Mouse (Mus musculus) embryonic facial prominence, embryonic 14.5 days (tissue): ENCODE data around the gene Cbfb. TPM values are rescaled to one million over a fixed set of nuclear protein-coding genes. Genes with fewer than 3 reads are reported as not detected.

Experiments
- ATAC-seq: fragments of 200-750 bp; cut with Nextera tagmentation; 2 replicates; pipeline ENCODE4 v1.8.0; 2017; ENCODE audit warnings: low read depth, moderate number of reproducible peaks, moderate TSS enrichment
- DNase-seq: peaks from one replicate; pipeline ENCODE4 v3.0.0-alpha.2; 2015; ENCODE audit warnings: low spot score
- H3K27ac ChIP-seq: fragments of 300-500 bp; sonication (generic); replicated peaks from 2 replicates; pipeline ENCODE4 v1.5.1; 2014; ENCODE audit warnings: low read depth, mild to moderate bottlenecking, low read length, moderate library complexity
- H3K27me3 ChIP-seq: fragments of 300-500 bp; sonication (generic); replicated peaks from 2 replicates; pipeline ENCODE4 v1.6.1; 2014; ENCODE audit warnings: low read length; ENCODE audit not compliant: control insufficient read depth, insufficient read depth
- H3K36me3 ChIP-seq: fragments of 300-500 bp; sonication (generic); 2 replicates; pipeline ENCODE4 v1.6.1; 2014; ENCODE audit warnings: low read length, mixed read lengths; ENCODE audit not compliant: control insufficient read depth, insufficient read depth
- H3K4me1 ChIP-seq: fragments of 300-500 bp; sonication (generic); 2 replicates; pipeline ENCODE4 v1.6.1; 2014; ENCODE audit warnings: antibody characterized with exemption, low read length; ENCODE audit not compliant: control insufficient read depth, insufficient read depth
- H3K4me2 ChIP-seq: fragments of 300-500 bp; sonication (generic); 2 replicates; pipeline ENCODE4 v1.6.1; 2014; ENCODE audit warnings: low read depth, mild to moderate bottlenecking, low read length, moderate library complexity, mixed read lengths
- H3K4me3 ChIP-seq: fragments of 300-500 bp; sonication (generic); 2 replicates; pipeline ENCODE4 v1.5.1; 2014; ENCODE audit warnings: low read depth, mild to moderate bottlenecking, low read length
- H3K9ac ChIP-seq: fragments of 300-500 bp; sonication (generic); 2 replicates; pipeline ENCODE4 v1.6.1; 2014; ENCODE audit warnings: low read depth, mild to moderate bottlenecking, low read length, moderate library complexity, mixed read lengths
- H3K9me3 ChIP-seq: fragments of 300-500 bp; sonication (generic); 2 replicates; pipeline ENCODE4 v1.6.1; 2016; ENCODE audit warnings: low read length; ENCODE audit not compliant: control insufficient read depth
- WGBS: fragments of 180-500 bp; shearing (Covaris S2); extraction: QIAGEN DNeasy Blood & Tissue Kit; methylation state at CpG from one replicate; pipeline ENCODE4 v1.1.7; 2014; 5-methylcytosine and 5-hydroxymethylcytosine counted together
- polyA plus RNA-seq: library from polyadenylated mRNA; unstranded; fragments of >200 nt; fragmentation: Nextera tagmentation; extraction: Ambion mirVana; gene quantifications from 2 replicates; pipeline ENCODE4 v1.2.1, GENCODE M21; 2014

Cbfb gene
- polyA plus RNA-seq, 1 experiment from 2014 or later = 104 TPM

DNA sequence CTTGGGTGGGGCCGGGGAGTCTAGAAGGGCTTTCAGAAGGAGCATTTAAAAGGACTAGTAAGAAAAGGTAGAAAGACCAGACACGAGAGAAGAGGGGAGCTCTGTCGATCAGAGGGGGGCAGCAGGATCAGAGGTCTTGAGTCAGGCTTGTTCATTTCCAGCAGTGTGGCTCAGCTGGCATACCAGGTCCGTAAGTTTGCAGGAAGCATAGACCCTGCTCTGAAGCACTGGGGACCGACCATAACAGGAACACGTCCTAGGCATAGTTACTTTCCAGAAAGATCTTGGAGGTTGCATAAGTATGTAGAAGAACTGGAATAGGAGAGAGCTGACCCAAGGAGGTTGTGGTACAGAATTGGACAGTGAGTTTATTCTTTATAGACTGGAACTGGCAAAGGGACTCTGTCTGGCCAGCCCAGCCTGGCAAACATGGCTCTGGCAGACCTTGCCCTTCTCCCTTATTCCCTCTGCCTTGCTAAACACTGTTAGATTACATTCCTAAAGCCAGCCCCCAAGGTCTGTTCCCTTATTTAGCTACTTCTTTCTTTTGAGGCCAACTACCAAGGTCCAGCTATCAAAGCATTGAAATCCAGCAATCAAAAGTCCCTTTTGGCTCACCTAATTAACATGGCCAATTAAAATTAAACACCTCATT, 15.3 kb upstream of the Cbfb start:
- Histone ChIP-seq H3K9ac (no peak overlapping the region), H3K36me3 (no peaks in the 10 kb centered on the region), H3K9me3 (no peaks in the 10 kb centered on the region), H3K4me1 (peaks cover 10% of the 10 kb centered on the region; the same call in 1 of the 2 replicates), H3K27ac (no peak overlapping the region), H3K27me3 (no peaks in the 10 kb centered on the region; the same call in 1 of the 2 replicates), H3K4me3 (no peak overlapping the region), H3K4me2 (no peak overlapping the region)
- ATAC-seq = no peak
- DNase-seq = no peak
- WGBS = 75% methylated on average over 6 of the region's 6 CpGs

GRCm38 (mm10) chr8:105157555-105157954, 12.9 kb upstream of the Cbfb start:
- 58% methylated on average over 10 of the region's 10 CpGs for WGBS
- Histone ChIP-seq H3K4me3 (no peak overlapping the region), H3K9me3 (no peaks in the 10 kb centered on the region), H3K4me1 (peaks cover 18% of the 10 kb centered on the region), H3K27me3 (no peaks in the 10 kb centered on the region), H3K4me2 (no peak overlapping the region), H3K9ac (no peak overlapping the region), H3K36me3 (no peaks in the 10 kb centered on the region), H3K27ac (no peak overlapping the region)
- no peak for DNase-seq
- no peak for ATAC-seq

DNA sequence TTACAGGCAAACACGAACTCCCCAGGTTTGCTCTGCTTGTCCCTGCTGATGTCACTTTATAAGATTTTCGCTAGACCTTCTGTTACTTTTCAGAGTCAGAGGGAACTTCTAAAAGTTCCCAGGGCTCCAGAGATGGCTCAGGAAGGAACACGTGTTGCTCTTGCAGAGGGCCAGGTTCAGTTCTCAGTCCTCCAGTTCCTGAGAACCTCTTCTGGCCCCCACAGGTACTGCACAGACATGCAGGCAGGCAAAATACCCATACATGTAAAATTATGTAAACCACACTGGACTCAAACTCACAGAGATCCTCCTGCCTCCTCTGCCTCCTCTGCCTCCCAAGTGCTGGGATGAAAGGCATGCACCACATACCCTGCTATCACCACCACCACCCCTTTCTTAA, 12.4 kb upstream of the Cbfb start:
- H3K9me3 ChIP-seq = no peaks in the 10 kb centered on the region
- DNase-seq (no peak), ATAC-seq (no peak)
- no peak overlapping the region for H3K9ac ChIP-seq
- peaks cover 15% of the 10 kb centered on the region for H3K4me1 ChIP-seq
- no peaks in the 10 kb centered on the region for H3K36me3 ChIP-seq
- H3K4me2 ChIP-seq = no peak overlapping the region
- no peak overlapping the region for H3K4me3 ChIP-seq
- H3K27ac ChIP-seq = no peak overlapping the region
- H3K27me3 ChIP-seq = no peaks in the 10 kb centered on the region
- WGBS = 73% methylated on average over 3 of the region's 3 CpGs

- Histone ChIP-seq H3K9me3 (no peaks in the 10 kb centered on the region), H3K9ac (no peak overlapping the region), H3K4me3 (no peak overlapping the region), H3K27me3 (no peaks in the 10 kb centered on the region), H3K36me3 (no peaks in the 10 kb centered on the region), H3K4me2 (no peak overlapping the region), H3K4me1 (peaks cover 32% of the 10 kb centered on the region), H3K27ac (no peak overlapping the region)
- ATAC-seq = no peak
- peak; percentile 29 for DNase-seq
- 14% methylated on average over 3 of the region's 3 CpGs for WGBS
These were observed 9.3 kb upstream of the Cbfb start for GRCm38 (mm10) chr8:105161121-105161652.

DNA sequence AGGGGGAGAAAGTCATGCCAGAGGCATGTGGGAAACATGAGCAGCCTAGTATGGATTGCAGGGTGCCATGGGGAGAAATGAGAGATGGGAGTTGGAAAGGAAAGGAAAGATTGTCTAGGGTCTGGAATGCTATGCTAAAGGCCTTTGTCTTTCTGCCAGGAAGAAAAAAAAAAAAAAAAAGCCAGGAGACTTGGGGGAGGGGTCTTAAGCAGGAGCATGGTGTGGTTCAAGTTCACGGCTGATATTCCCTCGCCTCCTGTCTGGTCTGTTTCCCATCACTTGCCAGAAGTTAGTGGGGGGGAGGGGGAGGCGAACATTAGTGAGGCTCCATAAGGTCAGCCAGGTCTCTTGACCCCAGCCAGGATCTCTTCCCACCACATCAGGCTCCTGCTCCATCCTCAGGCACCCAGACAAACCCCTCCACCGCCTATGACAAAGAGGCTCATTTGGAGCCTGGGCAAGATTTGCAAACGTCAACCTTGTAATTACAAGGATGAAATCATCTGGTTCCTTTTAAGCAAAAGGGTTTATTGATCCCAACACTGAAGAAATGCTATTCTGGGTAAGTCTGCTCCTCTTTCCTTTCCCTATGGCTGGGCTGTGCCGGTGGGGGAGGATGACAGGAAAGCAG, 6.1 kb upstream of the Cbfb start:
- no peak overlapping the region for H3K9ac ChIP-seq
- no peaks in the 10 kb centered on the region for H3K27me3 ChIP-seq
- DNase-seq = peak; percentile 83
- peak; percentile 75 for ATAC-seq
- H3K4me1 ChIP-seq = peaks cover 35% of the 10 kb centered on the region
- H3K4me3 ChIP-seq = no peak overlapping the region
- peak overlapping the region; percentile 39 for H3K4me2 ChIP-seq
- peak overlapping the region; percentile 90 for H3K27ac ChIP-seq
- H3K9me3 ChIP-seq = no peaks in the 10 kb centered on the region
- H3K36me3 ChIP-seq = no peaks in the 10 kb centered on the region
- WGBS = 5% methylated on average over 5 of the region's 6 CpGs

DNA sequence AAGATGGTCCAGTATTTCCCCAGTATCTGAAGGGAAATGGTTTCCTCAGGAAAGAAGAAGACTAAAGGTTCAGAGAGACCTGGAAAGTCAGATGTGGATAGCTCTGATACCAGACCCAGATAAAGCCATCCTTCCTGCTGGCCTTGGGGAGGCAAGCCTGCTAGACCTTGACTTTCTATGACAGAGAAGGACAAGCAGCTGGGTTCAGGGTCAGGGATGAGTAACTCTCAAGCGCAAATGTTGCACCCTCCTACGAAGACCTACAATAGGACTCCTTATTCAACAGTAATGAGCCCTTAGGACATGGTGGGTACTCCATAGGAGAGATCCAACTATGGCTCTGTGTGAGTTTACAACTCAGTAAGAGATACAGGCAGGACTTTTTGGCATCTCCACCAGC, 5.3 kb upstream of the Cbfb start:
- no peak overlapping the region for H3K4me3 ChIP-seq
- H3K4me2 ChIP-seq = no peak overlapping the region
- 81% methylated on average over 2 of the region's 2 CpGs for WGBS
- no peak for ATAC-seq
- no peaks in the 10 kb centered on the region for H3K36me3 ChIP-seq
- H3K27me3 ChIP-seq = no peaks in the 10 kb centered on the region
- DNase-seq = no peak
- H3K4me1 ChIP-seq = peaks cover 40% of the 10 kb centered on the region
- H3K9me3 ChIP-seq = no peaks in the 10 kb centered on the region
- H3K27ac ChIP-seq = peak overlapping the region; percentile 90
- H3K9ac ChIP-seq = no peak overlapping the region

DNA sequence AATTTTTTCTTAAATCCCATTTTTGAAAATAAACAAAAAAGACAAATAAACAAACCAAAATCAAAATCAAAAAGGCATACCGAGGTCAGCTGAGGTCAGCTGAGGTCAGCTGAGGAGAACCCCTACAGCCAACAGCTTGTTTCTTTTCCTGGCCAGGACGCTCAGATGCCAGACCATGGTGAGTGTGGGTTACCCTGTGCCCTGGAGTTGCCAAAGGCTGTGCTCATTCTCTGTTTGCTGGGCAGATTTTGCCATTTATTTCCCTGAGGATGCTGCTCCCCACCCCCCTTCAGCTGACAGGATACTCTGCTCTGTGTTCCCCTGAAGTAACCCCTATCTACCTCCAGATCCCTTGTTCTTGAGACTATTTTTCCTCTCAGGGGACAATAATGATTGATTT, 3.4 kb upstream of the Cbfb start:
- WGBS = 77% methylated on average over 2 of the region's 2 CpGs
- no peaks in the 10 kb centered on the region for H3K27me3 ChIP-seq

GRCm38 (mm10) chr8:105169582-105169981, 892 bp upstream of the Cbfb start:
- no peaks in the 10 kb centered on the region for H3K36me3 ChIP-seq
- ATAC-seq = no peak
- WGBS = 30% methylated on average over 3 of the region's 3 CpGs
- peak overlapping the region; percentile 59 for H3K4me2 ChIP-seq
- H3K9me3 ChIP-seq = no peaks in the 10 kb centered on the region
- no peaks in the 10 kb centered on the region for H3K27me3 ChIP-seq
- peaks cover 18% of the 10 kb centered on the region for H3K4me1 ChIP-seq
- peak overlapping the region; percentile 89; the same call in 1 of the 2 replicates for H3K4me3 ChIP-seq
- peak overlapping the region; percentile 99; the same call in 1 of the 2 replicates for H3K27ac ChIP-seq
- no peak overlapping the region for H3K9ac ChIP-seq
- DNase-seq = no peak

More for the DNA sequence above, 3.4 kb upstream of the Cbfb start:
- Histone ChIP-seq H3K9me3 (no peaks in the 10 kb centered on the region), H3K36me3 (no peaks in the 10 kb centered on the region), H3K4me2 (no peak overlapping the region), H3K9ac (no peak overlapping the region), H3K27ac (no peak overlapping the region), H3K4me1 (peaks cover 30% of the 10 kb centered on the region), H3K4me3 (no peak overlapping the region)
- DNase-seq (no peak), ATAC-seq (no peak)
